Mouse (Mus musculus): ENCODE results near the gene Lrrc8d. TPM values are rescaled to one million over a fixed set of nuclear protein-coding genes. Genes with fewer than 3 reads are reported as not detected.

The Lrrc8d gene
- polyA plus RNA-seq, 1 experiment from 2014 or later: 33.4 TPM

- H3K27me3 ChIP-seq (ENCODE audit: insufficient read depth, low read length): no peaks in the 10 kb centered on the region
- H3K9me3 ChIP-seq (ENCODE audit: low read length): no peaks in the 10 kb centered on the region
- WGBS: 2% methylated on average over 52 of the region's 52 CpGs
- H3K4me1 ChIP-seq (ENCODE audit: insufficient read depth, low read length): peaks cover 24% of the 10 kb centered on the region
- H3K4me3 ChIP-seq (ENCODE audit: low read length): peak overlapping the region; percentile 49
- peak overlapping the region; percentile 78 for H3K4me2 ChIP-seq (replicated peaks; ENCODE audit: low read depth, low read length)
- H3K36me3 ChIP-seq (ENCODE audit: insufficient read depth, low read length): peaks cover 6% of the 10 kb centered on the region
- peak; percentile 77 for ATAC-seq (ENCODE audit: low FRiP score, low TSS enrichment)
- H3K27ac ChIP-seq (ENCODE audit: low read length): peak overlapping the region; percentile 12
- H3K9ac ChIP-seq (replicated peaks; ENCODE audit: low read length): peak overlapping the region; percentile 71
Measured at GRCm38 (mm10) chr5:105731627-105732432, 32.1 kb downstream of the Lrrc8d start.

- Histone ChIP-seq H3K27ac (ENCODE audit: low read length) (peak overlapping the region; percentile 12), H3K27me3 (ENCODE audit: insufficient read depth, low read length) (no peaks in the 10 kb centered on the region), H3K4me3 (ENCODE audit: low read length) (peak overlapping the region; percentile 49), H3K4me2 (replicated peaks; ENCODE audit: low read depth, low read length) (peak overlapping the region; percentile 78), H3K36me3 (ENCODE audit: insufficient read depth, low read length) (peaks cover 6% of the 10 kb centered on the region), H3K9ac (replicated peaks; ENCODE audit: low read length) (peak overlapping the region; percentile 71), H3K4me1 (ENCODE audit: insufficient read depth, low read length) (peaks cover 24% of the 10 kb centered on the region), H3K9me3 (ENCODE audit: low read length) (no peaks in the 10 kb centered on the region)
- WGBS: 43% methylated on average over 11 of the region's 11 CpGs
- ATAC-seq (ENCODE audit: low FRiP score, low TSS enrichment): peak; percentile 63
Measured at GRCm38 (mm10) chr5:105732433-105732891, 32.7 kb downstream of the Lrrc8d start.

- H3K9me3 ChIP-seq (ENCODE audit: low read length): no peaks in the 10 kb centered on the region
- 74% methylated on average over 6 of the region's 6 CpGs for WGBS
- no peak overlapping the region for H3K9ac ChIP-seq (replicated peaks; ENCODE audit: low read length)
- H3K27me3 ChIP-seq (ENCODE audit: insufficient read depth, low read length): no peaks in the 10 kb centered on the region
- peaks cover 6% of the 10 kb centered on the region for H3K36me3 ChIP-seq (ENCODE audit: insufficient read depth, low read length)
- H3K27ac ChIP-seq (ENCODE audit: low read length): no peak overlapping the region
- peaks cover 24% of the 10 kb centered on the region for H3K4me1 ChIP-seq (ENCODE audit: insufficient read depth, low read length)
- no peak overlapping the region for H3K4me2 ChIP-seq (replicated peaks; ENCODE audit: low read depth, low read length)
- no peak for ATAC-seq (ENCODE audit: low FRiP score, low TSS enrichment)
- no peak overlapping the region for H3K4me3 ChIP-seq (ENCODE audit: low read length)
Measured at GRCm38 (mm10) chr5:105733226-105733625, 33.5 kb downstream of the Lrrc8d start.

- H3K9me3 ChIP-seq (ENCODE audit: low read length): no peaks in the 10 kb centered on the region
- H3K36me3 ChIP-seq (ENCODE audit: insufficient read depth, low read length): peaks cover 5% of the 10 kb centered on the region; the same call in 1 of the 2 replicates
- H3K4me1 ChIP-seq (ENCODE audit: insufficient read depth, low read length): peaks cover 21% of the 10 kb centered on the region
- no peak overlapping the region for H3K4me3 ChIP-seq (ENCODE audit: low read length)
- H3K27ac ChIP-seq (ENCODE audit: low read length): no peak overlapping the region
- no peak for ATAC-seq (ENCODE audit: low FRiP score, low TSS enrichment)
- 89% methylated on average over 6 of the region's 6 CpGs for WGBS
- H3K4me2 ChIP-seq (replicated peaks; ENCODE audit: low read depth, low read length): no peak overlapping the region
- no peaks in the 10 kb centered on the region for H3K27me3 ChIP-seq (ENCODE audit: insufficient read depth, low read length)
- H3K9ac ChIP-seq (replicated peaks; ENCODE audit: low read length): no peak overlapping the region
Measured at GRCm38 (mm10) chr5:105736365-105736764, 36.6 kb downstream of the Lrrc8d start.

- H3K4me2 ChIP-seq (replicated peaks; ENCODE audit: low read depth, low read length): no peak overlapping the region
- H3K36me3 ChIP-seq (ENCODE audit: insufficient read depth, low read length): peaks cover 5% of the 10 kb centered on the region; the same call in 1 of the 2 replicates
- no peak overlapping the region for H3K9ac ChIP-seq (replicated peaks; ENCODE audit: low read length)
- no peak overlapping the region for H3K4me3 ChIP-seq (ENCODE audit: low read length)
- H3K27me3 ChIP-seq (ENCODE audit: insufficient read depth, low read length): no peaks in the 10 kb centered on the region
- H3K9me3 ChIP-seq (ENCODE audit: low read length): no peaks in the 10 kb centered on the region
- H3K4me1 ChIP-seq (ENCODE audit: insufficient read depth, low read length): peaks cover 17% of the 10 kb centered on the region
- WGBS: 68% methylated on average over 6 of the region's 6 CpGs
- no peak for ATAC-seq (ENCODE audit: low FRiP score, low TSS enrichment)
- no peak overlapping the region for H3K27ac ChIP-seq (ENCODE audit: low read length)
Measured at GRCm38 (mm10) chr5:105737145-105737544, 37.4 kb downstream of the Lrrc8d start.

- 43% methylated on average over 7 of the region's 7 CpGs for WGBS
- H3K4me1 ChIP-seq (ENCODE audit: insufficient read depth, low read length): peaks cover 24% of the 10 kb centered on the region
- H3K27me3 ChIP-seq (ENCODE audit: insufficient read depth, low read length): no peaks in the 10 kb centered on the region
- H3K4me2 ChIP-seq (replicated peaks; ENCODE audit: low read depth, low read length): no peak overlapping the region
- no peak overlapping the region for H3K4me3 ChIP-seq (ENCODE audit: low read length)
- H3K36me3 ChIP-seq (ENCODE audit: insufficient read depth, low read length): peaks cover 9% of the 10 kb centered on the region
- H3K9ac ChIP-seq (replicated peaks; ENCODE audit: low read length): peak overlapping the region; percentile 6; the same call in 1 of the 2 replicates
- no peaks in the 10 kb centered on the region for H3K9me3 ChIP-seq (ENCODE audit: low read length)
- ATAC-seq (ENCODE audit: low FRiP score, low TSS enrichment): peak; percentile 24; the same call in 1 of the 2 replicates
- H3K27ac ChIP-seq (ENCODE audit: low read length): 0 out of 2 replicates have a peak overlapping the region, but pooled peaks have one; percentile 3
Measured at GRCm38 (mm10) chr5:105740437-105740836, 40.7 kb downstream of the Lrrc8d start.

- peaks cover 24% of the 10 kb centered on the region for H3K4me1 ChIP-seq (ENCODE audit: insufficient read depth, low read length)
- no peak overlapping the region for H3K4me3 ChIP-seq (ENCODE audit: low read length)
- H3K27me3 ChIP-seq (ENCODE audit: insufficient read depth, low read length): no peaks in the 10 kb centered on the region
- H3K36me3 ChIP-seq (ENCODE audit: insufficient read depth, low read length): peaks cover 13% of the 10 kb centered on the region
- ATAC-seq (ENCODE audit: low FRiP score, low TSS enrichment): no peak
- H3K9ac ChIP-seq (replicated peaks; ENCODE audit: low read length): no peak overlapping the region
- H3K4me2 ChIP-seq (replicated peaks; ENCODE audit: low read depth, low read length): no peak overlapping the region
- no peaks in the 10 kb centered on the region for H3K9me3 ChIP-seq (ENCODE audit: low read length)
- H3K27ac ChIP-seq (ENCODE audit: low read length): peak overlapping the region; percentile 32; the same call in 1 of the 2 replicates
- WGBS: 73% methylated on average over 5 of the region's 5 CpGs
Measured at GRCm38 (mm10) chr5:105742641-105743040, 42.9 kb downstream of the Lrrc8d start.

GRCm38 (mm10) chr5:105745324-105745723 lies 45.6 kb downstream of the Lrrc8d start:
- no peak overlapping the region for H3K4me3 ChIP-seq (ENCODE audit: low read length)
- no peak overlapping the region for H3K9ac ChIP-seq (replicated peaks; ENCODE audit: low read length)
- H3K4me2 ChIP-seq (replicated peaks; ENCODE audit: low read depth, low read length): no peak overlapping the region
- no peak for ATAC-seq (ENCODE audit: low FRiP score, low TSS enrichment)
- no peaks in the 10 kb centered on the region for H3K9me3 ChIP-seq (ENCODE audit: low read length)
- peaks cover 18% of the 10 kb centered on the region for H3K4me1 ChIP-seq (ENCODE audit: insufficient read depth, low read length)
- peaks cover 11% of the 10 kb centered on the region; the same call in 1 of the 2 replicates for H3K36me3 ChIP-seq (ENCODE audit: insufficient read depth, low read length)
- 49% methylated on average over 11 of the region's 11 CpGs for WGBS
- H3K27ac ChIP-seq (ENCODE audit: low read length): no peak overlapping the region
- H3K27me3 ChIP-seq (ENCODE audit: insufficient read depth, low read length): no peaks in the 10 kb centered on the region

GRCm38 (mm10) chr5:105745927-105746454 lies 46.2 kb downstream of the Lrrc8d start:
- no peak overlapping the region for H3K27ac ChIP-seq (ENCODE audit: low read length)
- H3K36me3 ChIP-seq (ENCODE audit: insufficient read depth, low read length): peaks cover 11% of the 10 kb centered on the region; the same call in 1 of the 2 replicates
- no peaks in the 10 kb centered on the region for H3K27me3 ChIP-seq (ENCODE audit: insufficient read depth, low read length)
- peaks cover 13% of the 10 kb centered on the region; the same call in 1 of the 2 replicates for H3K4me1 ChIP-seq (ENCODE audit: insufficient read depth, low read length)
- ATAC-seq (ENCODE audit: low FRiP score, low TSS enrichment): no peak
- no peak overlapping the region for H3K9ac ChIP-seq (replicated peaks; ENCODE audit: low read length)
- no peaks in the 10 kb centered on the region for H3K9me3 ChIP-seq (ENCODE audit: low read length)
- WGBS: 83% methylated on average over 5 of the region's 5 CpGs
- no peak overlapping the region for H3K4me2 ChIP-seq (replicated peaks; ENCODE audit: low read depth, low read length)
- no peak overlapping the region for H3K4me3 ChIP-seq (ENCODE audit: low read length)

GRCm38 (mm10) chr5:105754803-105755202 lies 55.0 kb downstream of the Lrrc8d start:
- Histone ChIP-seq H3K4me1 (ENCODE audit: insufficient read depth, low read length) (peaks cover 49% of the 10 kb centered on the region), H3K27me3 (ENCODE audit: insufficient read depth, low read length) (no peaks in the 10 kb centered on the region), H3K9ac (replicated peaks; ENCODE audit: low read length) (no peak overlapping the region), H3K36me3 (ENCODE audit: insufficient read depth, low read length) (peaks cover 8% of the 10 kb centered on the region; the same call in 1 of the 2 replicates), H3K4me2 (replicated peaks; ENCODE audit: low read depth, low read length) (no peak overlapping the region), H3K9me3 (ENCODE audit: low read length) (no peaks in the 10 kb centered on the region), H3K27ac (ENCODE audit: low read length) (no peak overlapping the region; the same call in 1 of the 2 replicates), H3K4me3 (ENCODE audit: low read length) (no peak overlapping the region)
- no peak for ATAC-seq (ENCODE audit: low FRiP score, low TSS enrichment)
- 30% methylated on average over 8 of the region's 8 CpGs for WGBS
